In the genomic region with DNA sequence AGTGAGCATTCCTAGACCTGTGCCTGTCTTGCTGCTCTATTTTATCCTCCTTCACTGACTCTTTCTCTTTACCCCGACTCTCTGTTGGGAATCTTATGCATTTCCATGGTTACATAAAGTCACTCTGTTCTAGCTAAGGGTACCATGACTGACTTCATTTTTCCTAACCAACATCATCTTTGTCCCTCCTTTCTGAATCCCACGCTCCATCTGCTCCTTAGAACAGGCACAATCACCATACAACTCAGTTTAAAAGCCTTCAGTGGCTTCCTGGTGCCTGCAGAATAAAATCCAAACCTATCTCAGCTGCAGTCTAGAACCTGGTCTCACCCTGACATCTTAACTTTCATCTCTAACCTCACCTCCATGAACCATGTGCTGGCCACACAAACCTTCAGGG, we compare ENCODE assay signal across 16 mouse cellular contexts. TPM values are rescaled to one million over a fixed set of nuclear protein-coding genes. Genes with fewer than 3 reads are reported as not detected.
A peak's percentile ranks its signal among the peaks of the same experiment; 100 is the strongest.
DNase-seq lines count a peak whose midpoint lies in the region; ATAC-seq and TF ChIP-seq lines count a peak whose summit lies in the region.
"Had no signal": no experiment of that assay in that cellular context is flagged by ENCODE, and none has a peak within 500 bp of the region (broad histone marks: within the 10 kb centered on the region; RNA-seq: fewer than 3 reads in every experiment).

No protein-coding gene starts in this region.

- no peak for TF ChIP-seq EP300 in liver, postnatal 0 days (IDR thresholded peaks at IDR 0.05; ENCODE audit: low read depth)

- peaks cover 7% of the 10 kb centered on the region for H3K4me1 ChIP-seq in liver, postnatal 0 days (ENCODE audit: insufficient read depth)

- H3K36me3 ChIP-seq in liver, postnatal 0 days (replicated peaks; ENCODE audit: insufficient read depth, low read length) = peaks cover 11% of the 10 kb centered on the region; the same call in 1 of the 2 replicates

- peak overlapping the region; percentile 94 for H3K27ac ChIP-seq in liver, postnatal 0 days (ENCODE audit: low read depth)
- H3K27ac ChIP-seq: hindbrain, postnatal 0 days; kidney, postnatal 0 days; macrophage had no signal

- H3K4me2 ChIP-seq in liver, postnatal 0 days (ENCODE audit: low read depth, low read length) = peak overlapping the region; percentile 62

- H3K27me3 ChIP-seq in liver, postnatal 0 days (ENCODE audit: insufficient read depth, low read length) = no peaks in the 10 kb centered on the region

- no peaks in the 10 kb centered on the region for H3K9me3 ChIP-seq in liver, postnatal 0 days (ENCODE audit: low read length)

- no peak for TF ChIP-seq CTCF in liver, postnatal 0 days (IDR thresholded peaks at IDR 0.05; ENCODE audit: low read depth)

- no peak for DNase-seq in frontal cortex, postnatal 10 days (ENCODE audit: low spot score in 2 of 2)
- DNase-seq in layer of hippocampus, adult 11-12 months (ENCODE audit: low spot score) = peak; percentile 67
- DNase-seq in layer of hippocampus, postnatal 10 days (ENCODE audit: low spot score in 2 of 2) = no peak
- peak; percentile 85 for DNase-seq in layer of hippocampus, adult 9-11 months
- no peak for DNase-seq in liver, postnatal 0 days
- no peak for DNase-seq in urinary bladder, postnatal 36 days (ENCODE audit: low spot score in 2 of 2)
- no peak for DNase-seq in spleen, adult 18-20 months
- DNase-seq: adrenal gland, postnatal 36 days; cerebellum, adult 9-11 months; gastrocnemius, postnatal 36 days; thymus, adult 18-20 months had no signal

- H3K4me3 ChIP-seq in liver, postnatal 0 days (ENCODE audit: low read depth, low read length) = peak overlapping the region; percentile 19; the same call in 1 of the 2 replicates

- WGBS in liver, postnatal 0 days (ENCODE audit: insufficient replicate concordance) = 86% methylated on average over 2 of the region's 2 CpGs

- H3K9ac ChIP-seq in liver, postnatal 0 days (replicated peaks) = peak overlapping the region; percentile 45

- ATAC-seq in frontal cortex, adult (ENCODE audit: low TSS enrichment) = peak; percentile 78
- no peak for ATAC-seq in liver, postnatal 0 days
- ATAC-seq: forebrain, embryonic 14.5 days; hindbrain, postnatal 0 days had no signal

RNA-seq across cellular contexts. Expression of a gene that starts 26.9 kb away (rescaled TPM):
- total RNA-seq in layer of hippocampus, postnatal 10 days (2021) = 1 to 10 TPM; 7.6 to 9.0 TPM
- polyA plus RNA-seq in liver, postnatal 0 days (2015; fragmentation: Nextera tagmentation; extraction: Ambion mirVana) = 80.4 and 82.1 TPM in 2 replicates

Comparison
In these comparisons a context has a peak if more than half of its experiments do, and no peak if none do; other contexts are left out.
1. DNase-seq: peak in layer of hippocampus, adult 11-12 months (single experiment) and layer of hippocampus, adult 9-11 months (single experiment); none in frontal cortex, postnatal 10 days (0 of 2), layer of hippocampus, postnatal 10 days (0 of 2), liver, postnatal 0 days (single experiment), urinary bladder, postnatal 36 days (0 of 2) and spleen, adult 18-20 months (0 of 2).